Mouse (Mus musculus) olfactory bulb, adult 2 months (tissue): Measurements from ENCODE around the gene E130308A19Rik. TPM values are rescaled to one million over a fixed set of nuclear protein-coding genes. Genes with fewer than 3 reads are reported as not detected.
A peak's percentile ranks its signal among the peaks of the same experiment; 100 is the strongest.
"Not testable (repeated sequence)": the region's sequence is repeated elsewhere in the genome, so short reads cannot be mapped to it uniquely, and the experiment has no call there.

Experiments used
- H3K27ac ChIP-seq: fragments of 200-500 bp; 2 replicates; pipeline ENCODE4 v1.5.1; 2012; ENCODE audit warnings: low read depth, low read length; ENCODE audit not compliant: insufficient read depth
- H3K4me1 ChIP-seq: fragments of 200-500 bp; 2 replicates; pipeline ENCODE4 v1.6.1; 2012; ENCODE audit warnings: low read length; ENCODE audit not compliant: control insufficient read depth, insufficient read depth
- H3K4me3 ChIP-seq: fragments of 200-500 bp; 2 replicates; pipeline ENCODE4 v1.5.1; 2012; ENCODE audit warnings: mild to moderate bottlenecking, low read depth, low read length, moderate library complexity; ENCODE audit not compliant: insufficient read depth
- CTCF ChIP-seq: fragments of 200-500 bp; IDR thresholded peaks from 2 replicates; pipeline ENCODE4 v1.5.1; 2012; ENCODE audit warnings: low read depth, mild to moderate bottlenecking, low read length, moderate library complexity; ENCODE audit not compliant: insufficient read depth
- POLR2A ChIP-seq: fragments of 200-500 bp; IDR thresholded peaks from 2 replicates; pipeline ENCODE4 v1.6.1; 2012; ENCODE audit warnings: mild to moderate bottlenecking, low read depth, low read length, moderate library complexity; ENCODE audit not compliant: insufficient read depth
- WGBS: fragments of 180-500 bp; shearing (Covaris S2); methylation state at CpG from one replicate; pipeline ENCODE4 v1.1.7; 2018; 5-methylcytosine and 5-hydroxymethylcytosine counted together
- polyA plus RNA-seq: library from polyadenylated mRNA; stranded (reverse); fragments of >200 nt; gene quantifications from 2 replicates; pipeline ENCODE4 v1.2.4, GENCODE M21; 2012; ENCODE audit warnings: low replicate concordance; ENCODE audit not compliant: missing spikeins, insufficient read depth, insufficient read length

Gene E130308A19Rik
- polyA plus RNA-seq, 1 experiment: not detected

DNA sequence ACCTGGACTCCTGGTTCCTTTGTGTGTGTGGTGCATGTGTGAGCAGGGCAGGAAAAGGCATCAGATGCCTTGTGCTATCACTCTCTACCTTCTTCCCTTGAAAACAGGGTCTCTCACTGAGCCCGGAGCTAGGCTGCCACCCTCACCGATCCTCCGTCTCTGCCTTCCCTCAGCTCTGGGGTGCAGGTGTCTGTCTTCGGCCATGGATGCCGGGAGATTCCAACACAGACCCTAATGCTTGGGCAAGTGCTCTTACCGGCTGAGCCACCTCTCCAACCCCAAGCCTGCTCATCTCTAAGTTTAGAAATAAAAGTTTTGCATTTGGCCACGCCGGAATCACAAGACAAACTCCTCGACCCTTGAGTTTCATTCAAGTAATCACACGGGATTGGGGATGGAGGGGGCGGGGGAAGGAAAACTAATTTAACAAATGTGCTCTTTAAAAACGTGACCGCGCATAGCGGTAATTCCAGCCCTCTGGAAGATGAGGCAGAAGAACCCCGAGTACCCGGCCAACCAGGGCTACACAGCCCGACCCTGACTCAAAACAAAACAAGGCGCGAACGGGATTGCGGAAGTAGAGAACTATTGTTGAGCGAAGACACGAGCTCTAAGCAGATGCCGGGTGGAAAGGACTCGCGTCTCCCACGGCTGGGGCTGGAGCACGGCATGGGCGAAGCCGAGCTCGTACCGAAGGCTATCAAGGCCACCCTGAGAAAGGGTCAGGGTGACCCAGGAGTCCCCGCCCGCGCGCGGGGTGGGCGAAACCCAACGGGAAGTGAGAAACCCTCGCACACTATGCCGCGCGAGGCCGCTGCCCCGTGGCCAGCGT is 157.1 kb downstream of the E130308A19Rik start:
- no peak overlapping the region for H3K27ac ChIP-seq
- peaks cover 4% of the 10 kb centered on the region for H3K4me1 ChIP-seq
- TF ChIP-seq CTCF (no peak), POLR2A (no peak)
- under 1% methylated on average over 47 of the region's 47 CpGs for WGBS
- peak overlapping the region; percentile 94 for H3K4me3 ChIP-seq

DNA sequence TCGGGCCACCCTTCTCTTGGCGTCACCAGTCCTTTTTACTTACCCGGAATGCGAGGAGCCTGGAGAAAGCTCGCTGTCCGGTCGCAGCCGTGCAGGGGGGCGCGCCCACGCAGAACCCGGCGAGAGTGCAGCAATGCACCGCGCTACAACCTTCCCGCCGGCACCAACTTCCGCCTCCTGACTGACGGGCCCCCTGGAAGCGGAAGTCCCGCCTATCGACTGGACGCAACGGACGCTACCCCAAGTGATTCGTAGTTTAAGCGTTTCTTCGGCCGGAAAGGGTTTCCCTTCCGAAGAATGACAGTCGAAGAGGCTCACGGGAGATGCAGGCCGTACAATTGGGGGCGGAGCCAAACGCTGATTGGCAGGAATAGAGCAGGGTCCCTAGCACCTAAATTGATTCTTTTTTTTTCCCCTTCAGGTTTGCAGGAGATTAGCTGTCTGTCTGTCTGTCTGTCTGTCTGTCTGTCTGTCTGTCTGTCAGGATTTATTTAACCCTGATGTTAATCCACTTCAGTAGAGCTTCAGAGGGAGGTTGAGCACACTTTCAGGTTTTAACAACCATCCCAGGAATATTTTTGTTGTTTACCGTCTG is 157.8 kb downstream of the E130308A19Rik start:
- peaks cover 4% of the 10 kb centered on the region for H3K4me1 ChIP-seq
- peak; percentile 63; the same call in 1 of the 2 replicates for TF ChIP-seq POLR2A
- TF ChIP-seq CTCF: no peak
- no peak overlapping the region for H3K27ac ChIP-seq
- WGBS: under 1% methylated on average over 36 of the region's 36 CpGs
- H3K4me3 ChIP-seq: peak overlapping the region; percentile 94

DNA sequence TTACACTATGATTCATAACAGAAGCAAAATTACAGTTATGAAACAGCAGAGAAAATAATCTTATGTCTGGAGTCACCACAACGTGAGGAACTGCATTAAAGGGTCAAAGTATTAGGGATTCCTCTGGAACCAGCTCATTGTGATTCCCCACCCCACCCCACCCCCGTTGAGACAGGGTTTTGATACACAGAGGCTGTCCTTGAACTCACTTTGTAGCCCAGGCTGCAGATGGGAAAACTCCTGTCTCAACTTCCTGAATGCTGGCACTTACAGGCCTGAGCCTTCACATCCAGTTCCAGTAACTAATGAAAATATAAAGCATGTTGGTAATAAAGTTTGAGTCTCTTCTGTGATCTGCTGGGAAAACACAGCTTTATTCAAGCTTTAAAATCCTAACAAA is 159.4 kb downstream of the E130308A19Rik start:
- peaks cover 4% of the 10 kb centered on the region for H3K4me1 ChIP-seq
- no peak overlapping the region for H3K4me3 ChIP-seq
- H3K27ac ChIP-seq: no peak overlapping the region
- WGBS: 24% methylated on average over 2 of the region's 2 CpGs
- TF ChIP-seq POLR2A: no peak
- TF ChIP-seq CTCF: no peak

DNA sequence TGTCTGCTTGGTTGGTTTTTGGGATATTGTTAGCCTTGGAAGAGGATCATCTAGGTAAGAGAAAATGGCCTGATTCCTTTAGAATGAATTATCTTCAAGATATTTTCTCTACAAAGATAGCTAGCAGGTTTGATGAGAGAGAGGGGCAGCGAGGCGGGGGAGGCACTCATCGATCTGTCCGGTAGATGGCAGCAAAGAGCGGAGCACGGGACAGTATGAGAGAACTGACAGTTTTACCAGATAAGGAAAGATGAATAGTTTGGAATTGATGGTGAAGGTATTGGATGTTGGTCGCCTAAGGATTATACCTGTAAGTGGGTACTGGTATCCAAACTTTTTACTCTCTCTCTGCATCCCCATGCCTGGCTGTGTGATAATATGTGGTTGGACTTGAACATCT is 160.7 kb downstream of the E130308A19Rik start:
- Histone ChIP-seq H3K27ac (no peak overlapping the region), H3K4me1 (peaks cover 4% of the 10 kb centered on the region), H3K4me3 (no peak overlapping the region)
- TF ChIP-seq POLR2A (no peak), CTCF (peak; percentile 85)
- under 1% methylated on average over 7 of the region's 7 CpGs for WGBS

DNA sequence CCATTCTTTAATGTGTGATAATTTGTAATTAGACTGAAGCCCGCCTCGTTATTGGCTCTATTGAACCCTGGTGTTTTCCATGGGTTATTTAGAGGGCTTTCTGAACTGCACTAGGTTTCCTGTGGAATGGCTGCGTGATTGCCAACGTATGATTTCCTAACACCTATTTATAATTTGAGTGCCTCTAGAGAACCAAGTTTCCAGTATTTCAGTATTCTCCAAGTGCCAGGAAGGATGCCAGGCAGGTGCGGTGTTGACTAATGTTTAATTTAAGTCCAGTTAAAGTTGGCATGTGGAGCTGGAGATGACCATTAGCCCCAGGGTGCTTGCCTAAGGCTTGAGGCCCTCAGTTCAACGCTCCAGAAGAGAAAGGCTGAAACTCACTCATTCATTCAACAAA is 161.1 kb downstream of the E130308A19Rik start:
- 60% methylated on average over 6 of the region's 6 CpGs for WGBS
- no peak overlapping the region for H3K27ac ChIP-seq
- no peak for TF ChIP-seq CTCF
- TF ChIP-seq POLR2A: no peak

DNA sequence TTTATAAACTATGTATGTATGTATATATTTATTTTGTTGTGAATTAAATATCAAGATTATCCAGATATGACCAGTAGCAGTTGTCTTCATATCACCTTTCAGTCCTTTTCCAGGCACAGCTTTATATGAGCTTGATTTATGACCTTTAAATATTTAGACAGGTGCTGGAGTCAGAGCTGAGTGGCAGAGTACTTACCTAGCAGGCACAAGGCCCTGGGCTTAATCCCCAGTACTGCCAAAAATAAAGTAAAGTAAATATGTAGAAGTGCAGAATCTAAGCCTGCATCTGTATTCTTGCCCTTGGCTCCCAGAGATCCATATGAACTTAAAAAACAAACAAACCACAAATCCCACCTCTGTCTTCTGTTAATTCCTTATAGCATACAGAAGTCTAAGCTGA is 163.0 kb downstream of the E130308A19Rik start:
- Histone ChIP-seq H3K27ac (no peak overlapping the region), H3K4me1 (no peaks in the 10 kb centered on the region), H3K4me3 (no peak overlapping the region)
- TF ChIP-seq POLR2A (no peak), CTCF (no peak)

More for the DNA sequence above, 161.1 kb downstream of the E130308A19Rik start:
- no peak overlapping the region for H3K4me3 ChIP-seq
- H3K4me1 ChIP-seq: peaks cover 4% of the 10 kb centered on the region

DNA sequence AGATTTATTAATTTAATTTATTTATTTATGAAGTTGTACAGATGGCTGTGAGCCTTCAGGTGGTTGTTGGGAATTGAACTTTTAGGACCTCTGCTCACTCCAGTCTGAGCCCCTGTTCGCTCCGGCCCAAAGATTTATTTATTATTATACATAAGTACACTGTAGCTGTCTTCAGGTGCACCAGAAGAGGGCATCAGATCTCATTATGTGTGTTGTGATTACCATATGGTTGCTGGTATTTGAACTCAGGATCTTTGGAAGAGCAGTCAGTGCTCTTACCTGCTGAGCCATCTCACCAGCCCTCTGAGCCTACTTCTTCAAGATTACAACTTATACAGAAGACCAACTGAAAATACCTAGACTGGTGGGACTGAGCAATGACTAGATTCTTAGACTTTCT is 167.6 kb downstream of the E130308A19Rik start:
- not testable (repeated sequence) for H3K27ac ChIP-seq, H3K4me1 ChIP-seq, H3K4me3 ChIP-seq
- 90% methylated on average over 2 of the region's 2 CpGs for WGBS

DNA sequence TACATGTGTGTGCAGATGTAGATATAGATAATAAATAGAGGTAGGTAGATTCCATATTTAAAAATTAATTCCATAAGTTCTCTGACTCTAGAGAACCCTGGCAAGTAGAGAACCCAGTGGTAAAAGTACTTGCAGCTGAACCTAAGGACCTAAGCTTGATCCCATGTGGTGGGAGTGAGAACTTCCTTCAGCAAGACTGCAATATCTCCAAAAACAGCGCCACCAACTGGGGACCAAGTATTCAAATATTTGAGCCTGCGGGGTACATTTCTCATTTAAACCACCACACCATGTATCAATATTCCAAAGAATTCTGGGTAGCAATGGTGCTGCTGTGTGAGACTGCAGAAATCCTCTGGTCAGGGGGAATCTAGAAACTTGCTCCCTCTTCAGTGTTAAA is 168.1 kb downstream of the E130308A19Rik start:
- WGBS: 80% methylated on average over 2 of the region's 2 CpGs
- H3K4me1 ChIP-seq: no peaks in the 10 kb centered on the region

DNA sequence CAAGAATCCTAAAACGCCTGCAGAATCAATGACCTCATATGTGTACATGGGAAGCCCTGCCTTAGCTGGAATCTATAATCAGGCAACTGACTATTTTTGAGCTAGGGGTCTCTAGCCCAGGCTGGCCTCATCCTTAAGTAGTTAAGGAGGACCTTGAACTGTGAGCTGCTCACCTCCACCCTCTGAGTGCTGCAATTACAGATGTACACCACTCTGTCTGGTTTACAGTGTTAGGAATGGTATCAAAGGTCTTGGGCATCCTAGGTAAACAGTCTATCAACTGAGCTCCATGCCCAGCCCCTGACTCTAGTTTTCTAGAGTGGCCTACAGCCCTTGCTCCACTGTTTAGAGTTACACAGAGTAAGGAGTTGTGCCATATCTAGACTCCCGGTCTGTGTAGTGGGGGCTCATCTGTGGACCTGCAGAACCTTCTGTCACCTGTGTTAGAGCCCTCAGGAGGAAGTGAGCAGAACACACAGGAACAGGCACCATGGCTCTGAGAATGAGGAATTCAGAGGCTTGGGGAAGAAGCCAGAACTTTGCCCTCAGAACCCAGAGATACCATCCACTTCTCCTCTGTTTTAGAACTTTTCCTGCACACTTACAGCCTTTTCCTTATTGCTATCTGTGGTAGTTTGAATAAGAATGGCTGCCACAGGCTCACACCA is 169.9 kb downstream of the E130308A19Rik start:
- Histone ChIP-seq H3K27ac (no peak overlapping the region), H3K4me1 (no peaks in the 10 kb centered on the region), H3K4me3 (no peak overlapping the region)
- TF ChIP-seq POLR2A (no peak), CTCF (no peak)
- WGBS: 92% methylated on average over 2 of the region's 2 CpGs

More for the DNA sequence above, 168.1 kb downstream of the E130308A19Rik start:
- TF ChIP-seq CTCF: no peak
- TF ChIP-seq POLR2A: no peak
- H3K4me3 ChIP-seq: no peak overlapping the region
- H3K27ac ChIP-seq: no peak overlapping the region
